Comparison of ENCODE assay signal across 16 mouse cellular contexts in the genomic region with DNA sequence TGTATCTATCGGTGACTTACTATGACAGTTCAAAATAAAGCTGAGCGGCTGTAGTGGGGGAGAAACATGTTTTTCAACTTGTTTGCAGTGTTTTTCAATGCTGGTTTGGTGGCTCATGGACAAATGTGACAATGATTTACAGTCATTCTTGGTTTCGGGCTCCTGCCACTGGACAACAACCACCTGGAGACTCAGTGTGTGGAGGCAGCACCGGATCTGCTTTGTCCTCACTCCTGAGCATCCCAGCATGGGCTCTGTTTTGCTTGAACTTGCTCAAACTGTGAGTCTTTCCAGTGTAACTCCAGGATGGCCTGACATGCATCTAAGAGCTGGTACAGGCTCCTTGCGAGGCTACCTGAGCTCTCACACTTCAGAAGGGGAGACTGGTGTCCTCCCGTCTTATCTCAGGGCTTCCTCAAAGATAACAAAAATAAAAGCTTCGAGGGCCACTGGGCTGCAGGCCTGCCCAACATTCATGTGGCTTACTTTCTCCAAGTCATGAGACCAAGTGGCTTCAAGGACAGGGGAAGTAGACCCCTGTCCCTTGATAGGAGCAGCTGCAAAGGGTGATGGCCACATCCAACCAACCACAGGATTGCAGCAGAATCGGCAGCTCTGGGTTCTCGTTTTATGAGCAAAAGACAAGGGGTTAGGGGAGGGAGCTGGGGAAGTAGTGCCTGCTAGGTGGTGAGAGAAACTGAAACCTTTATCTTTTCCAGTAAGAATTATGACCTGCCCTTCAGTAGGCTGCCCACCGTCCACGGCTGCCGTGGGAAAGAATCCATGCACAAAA. TPM values are rescaled to one million over a fixed set of nuclear protein-coding genes. Genes with fewer than 3 reads are reported as not detected.
DNase-seq lines count a peak whose midpoint lies in the region; ATAC-seq and TF ChIP-seq lines count a peak whose summit lies in the region.
"Had no signal": no experiment of that assay in that cellular context is flagged by ENCODE, and none has a peak within 500 bp of the region (broad histone marks: within the 10 kb centered on the region; RNA-seq: fewer than 3 reads in every experiment).

No protein-coding gene starts in this region.

- peak overlapping the region; percentile 21; the same call in 1 of the 2 replicates for H3K9ac ChIP-seq in MEL (ENCODE audit: control insufficient read depth, low read depth, low read length, poor library complexity, severe bottlenecking)
- H3K9ac ChIP-seq in forebrain, embryonic 14.5 days (ENCODE audit: low read length), result no peak overlapping the region
- H3K9ac ChIP-seq: forebrain, embryonic 13.5 days; heart, embryonic 13.5 days; hindbrain, embryonic 12.5 days; liver, embryonic 13.5 days; midbrain, embryonic 15.5 days had no signal

- no peak for ATAC-seq in activated CD4-positive, CD25-positive, alpha-beta regulatory T cell, adult 4 months
- no peak for ATAC-seq in forebrain, embryonic 14.5 days
- ATAC-seq: forebrain, embryonic 13.5 days; midbrain, embryonic 15.5 days had no signal

- H3K79me2 ChIP-seq in MEL (ENCODE audit: control insufficient read depth, insufficient read depth, low read length, poor library complexity), result no peaks in the 10 kb centered on the region

- H3K27ac ChIP-seq in MEL (ENCODE audit: control insufficient read depth, low read depth, low read length), result peak overlapping the region; percentile 58
- H3K27ac ChIP-seq in forebrain, embryonic 14.5 days (ENCODE audit: low read depth, low read length), result no peak overlapping the region
- H3K27ac ChIP-seq: forebrain, embryonic 13.5 days; heart, embryonic 13.5 days; hindbrain, embryonic 12.5 days; liver, embryonic 13.5 days; midbrain, embryonic 15.5 days had no signal

- no peak overlapping the region for H3K4me2 ChIP-seq in forebrain, embryonic 14.5 days (ENCODE audit: low read length)
- H3K4me2 ChIP-seq: forebrain, embryonic 13.5 days; heart, embryonic 13.5 days; hindbrain, embryonic 12.5 days; liver, embryonic 13.5 days; midbrain, embryonic 15.5 days had no signal

- H3K4me3 ChIP-seq in MEL (ENCODE audit: control insufficient read depth in 1 of 2, insufficient read depth in 1 of 2, low read depth in 2 of 2, low read length in 2 of 2), result peak overlapping the region in 1 of 2 experiments; percentile 11; a peak in 2 of 4 replicates
- no peak overlapping the region for H3K4me3 ChIP-seq in forebrain, embryonic 14.5 days (ENCODE audit: low read depth, low read length)
- H3K4me3 ChIP-seq: forebrain, embryonic 13.5 days; heart, embryonic 13.5 days; hindbrain, embryonic 12.5 days; liver, embryonic 13.5 days; midbrain, embryonic 15.5 days had no signal

- TF ChIP-seq RAD21 in MEL (IDR thresholded peaks at IDR 0.05; ENCODE audit: low read depth, low read length), result no peak

- no peaks in the 10 kb centered on the region; a peak in 1 of 4 replicates for H3K27me3 ChIP-seq in MEL (ENCODE audit: control insufficient read depth in 1 of 2, insufficient read depth in 2 of 2, low read length in 2 of 2)
- no peaks in the 10 kb centered on the region for H3K27me3 ChIP-seq in forebrain, embryonic 14.5 days (replicated peaks; ENCODE audit: control insufficient read depth, insufficient read depth, low read length)
- H3K27me3 ChIP-seq: forebrain, embryonic 13.5 days; hindbrain, embryonic 12.5 days; liver, embryonic 13.5 days; midbrain, embryonic 15.5 days had no signal

- no peak for TF ChIP-seq POLR2A in MEL (IDR thresholded peaks at IDR 0.05; ENCODE audit: control insufficient read depth in 1 of 2, insufficient read depth in 1 of 2, low read depth in 1 of 2, low read length in 2 of 2, poor library complexity in 1 of 2)

- 82% methylated on average over 12 of the region's 12 CpGs for WGBS in forebrain, embryonic 14.5 days

- H3K4me1 ChIP-seq in MEL (ENCODE audit: control insufficient read depth in 1 of 2, insufficient read depth in 2 of 2, low read length in 2 of 2), result peaks cover 4 to 17% of the 10 kb centered on the region in 2 experiments
- H3K4me1 ChIP-seq in forebrain, embryonic 14.5 days (ENCODE audit: control insufficient read depth, insufficient read depth, low read length), result no peaks in the 10 kb centered on the region
- H3K4me1 ChIP-seq: forebrain, embryonic 13.5 days; heart, embryonic 13.5 days; hindbrain, embryonic 12.5 days; liver, embryonic 13.5 days; midbrain, embryonic 15.5 days had no signal

- no peak for TF ChIP-seq CTCF in MEL (IDR thresholded peaks at IDR 0.05 in 2 of 3, conservative IDR thresholded peaks at IDR 0.05 in 1 of 3; ENCODE audit: control insufficient read depth in 1 of 3, insufficient read depth in 1 of 3, low read depth in 2 of 3, low read length in 3 of 3, poor library complexity in 1 of 3, severe bottlenecking in 1 of 3)

- H3K36me3 ChIP-seq in MEL (ENCODE audit: control insufficient read depth in 1 of 2, insufficient read depth in 2 of 2, low read length in 2 of 2), result peaks cover 0 to 13% of the 10 kb centered on the region in 2 experiments; a peak in 2 of 4 replicates
- no peaks in the 10 kb centered on the region for H3K36me3 ChIP-seq in forebrain, embryonic 14.5 days (ENCODE audit: control insufficient read depth, insufficient read depth, low read length)
- H3K36me3 ChIP-seq: heart, embryonic 13.5 days; hindbrain, embryonic 12.5 days; liver, embryonic 13.5 days; midbrain, embryonic 15.5 days had no signal

- H3K9me3 ChIP-seq in MEL (replicated peaks; ENCODE audit: insufficient read depth, low read length), result no peaks in the 10 kb centered on the region
- no peaks in the 10 kb centered on the region for H3K9me3 ChIP-seq in forebrain, embryonic 14.5 days (replicated peaks; ENCODE audit: control insufficient read depth, low read length)
- H3K9me3 ChIP-seq: forebrain, embryonic 13.5 days; heart, embryonic 13.5 days; hindbrain, embryonic 12.5 days; liver, embryonic 13.5 days; midbrain, embryonic 15.5 days had no signal

- DNase-seq in kidney, postnatal 4 days, result peak; percentile 35 to 58
- DNase-seq in kidney, adult 11 months, result no peak
- peak; percentile 15 for DNase-seq in A20 (ENCODE audit: low read depth, low spot score)
- peak; percentile 75 for DNase-seq in MEL (ENCODE audit: low read depth, low spot score)
- DNase-seq in lung, postnatal 4 days, result peak; percentile 40 to 54
- DNase-seq in cerebellum, adult 11-12 months, result no peak
- DNase-seq in forebrain, embryonic 14.5 days (ENCODE audit: low spot score), result no peak
- DNase-seq: cerebellum, postnatal 25 days; gastrocnemius, postnatal 10 days; kidney, adult 8-10 months; liver, embryonic 13.5 days had no signal

- TF ChIP-seq EP300 in MEL (IDR thresholded peaks at IDR 0.05; ENCODE audit: low read depth in 1 of 2, low read length in 2 of 2), result no peak; a peak in 1 of 4 replicates

TF ChIP-seq in MEL, 35 proteins besides CTCF, POLR2A, EP300 and RAD21:
- 0 out of 2 replicates have a peak, but pooled peaks have one; percentile 11 for TF ChIP-seq RCOR1 (IDR thresholded peaks at IDR 0.05; ENCODE audit: low read depth, low read length)
- TF ChIP-seq ZKSCAN1 (IDR thresholded peaks at IDR 0.05; ENCODE audit: low read depth, low read length), result no peak
- peak; percentile 31; the same call in 1 of the 2 replicates for TF ChIP-seq USF1 (IDR thresholded peaks at IDR 0.05; ENCODE audit: low read depth, low read length)
- TF ChIP-seq UBTF (IDR thresholded peaks at IDR 0.05; ENCODE audit: borderline replicate concordance, insufficient read depth, low read depth, low read length), result no peak
- no peak for TF ChIP-seq MEF2A (IDR thresholded peaks at IDR 0.05; ENCODE audit: extremely low read depth, insufficient replicate concordance, low read depth, low read length, poor library complexity, severe bottlenecking)
- TF ChIP-seq TBP (IDR thresholded peaks at IDR 0.05; ENCODE audit: low read depth, low read length), result 0 out of 2 replicates have a peak, but pooled peaks have one; percentile 12
- TF ChIP-seq GATA1 (IDR thresholded peaks at IDR 0.05; ENCODE audit: low read depth, low read length), result peak; percentile 61
- TF ChIP-seq TAL1 (IDR thresholded peaks at IDR 0.05; ENCODE audit: low read length), result no peak
- TF ChIP-seq SIN3A (IDR thresholded peaks at IDR 0.05; ENCODE audit: low read length), result 0 out of 2 replicates have a peak, but pooled peaks have one; percentile 9
- 0 out of 2 replicates have a peak, but pooled peaks have one; percentile 3 for TF ChIP-seq ETS1 (IDR thresholded peaks at IDR 0.05; ENCODE audit: low read depth, low read length)
- 0 out of 2 replicates have a peak, but pooled peaks have one; percentile 37 for TF ChIP-seq MAZ (IDR thresholded peaks at IDR 0.05; ENCODE audit: low read depth, low read length)
TF ChIP-seq in MEL: peak in this region for 7.

RNA-seq across cellular contexts. Expression of a gene that starts 8.8 kb away (rescaled TPM):
- total RNA-seq in MEL (2012; rRNA removed), result 3.3 and 4.3 TPM in 2 replicates
- polyA plus RNA-seq in MEL (2012; ENCODE audit: insufficient read depth in 1 of 2, insufficient read length in 2 of 2, low read depth in 1 of 2, low replicate concordance in 2 of 2, missing spikeins in 1 of 2), result 1 to 10 TPM in 1 of 2 experiments, not detected in 1; 4.5 TPM
- polyA plus RNA-seq in activated CD4-positive, CD25-positive, alpha-beta regulatory T cell, adult 4 months (2017; shearing (Covaris generic)), result 100 to 1,000 TPM in 1 of 2 experiments, 10 to 100 TPM in 1; 88.1 to 107 TPM
- polyA plus RNA-seq in forebrain, embryonic 14.5 days (2014; fragmentation: Nextera tagmentation; extraction: Ambion mirVana), result 0.22 and 0.75 TPM in 2 replicates

RNA-seq across cellular contexts. Expression of a gene that starts 28.4 kb away (rescaled TPM):
- 18.7 and 25.5 TPM in 2 replicates for total RNA-seq in MEL (2012; rRNA removed)
- polyA plus RNA-seq in MEL (2012; ENCODE audit: insufficient read depth in 1 of 2, insufficient read length in 2 of 2, low read depth in 1 of 2, low replicate concordance in 2 of 2, missing spikeins in 1 of 2), result 10 to 100 TPM in 1 of 2 experiments, not detected in 1; 37.4 TPM
- polyA plus RNA-seq in activated CD4-positive, CD25-positive, alpha-beta regulatory T cell, adult 4 months (2017; shearing (Covaris generic)), result 10 to 100 TPM; 21.3 to 34.9 TPM
- 73.8 and 87.7 TPM in 2 replicates for polyA plus RNA-seq in forebrain, embryonic 14.5 days (2014; fragmentation: Nextera tagmentation; extraction: Ambion mirVana)

Comparison
In these comparisons a context has a peak if more than half of its experiments do, and no peak if none do; other contexts are left out.
1. DNase-seq: peak in kidney, postnatal 4 days (2 of 2), A20 (single experiment), MEL (single experiment) and lung, postnatal 4 days (2 of 2); none in kidney, adult 11 months (single experiment), cerebellum, adult 11-12 months (single experiment) and forebrain, embryonic 14.5 days (single experiment).
2. RNA of a gene that starts 8.8 kb away (polyA plus RNA-seq): 88.1 to 107 TPM in activated CD4-positive, CD25-positive, alpha-beta regulatory T cell, adult 4 months; 4.5 TPM in MEL and 0.22 to 0.75 TPM in forebrain, embryonic 14.5 days; every median in the first group is over 10 times any median in the second.